Mouse (Mus musculus): Measurements from ENCODE around the gene 9130230L23Rik.

- TF ChIP-seq CTCF (IDR thresholded peaks at IDR 0.05; ENCODE audit: extremely low read depth, insufficient read depth, insufficient read length, insufficient replicate concordance) (no peak), POLR2A (IDR thresholded peaks at IDR 0.05; ENCODE audit: low read depth, low read length) (no peak)
Observed at GRCm38 (mm10) chr5:66008245-66008967, 4.3 kb upstream of the 9130230L23Rik start.
